Mouse (Mus musculus): ENCODE results near the gene Gm3594. TPM values are rescaled to one million over a fixed set of nuclear protein-coding genes. Genes with fewer than 3 reads are reported as not detected.
"Not testable (repeated sequence)": the region's sequence is repeated elsewhere in the genome, so short reads cannot be mapped to it uniquely, and the experiment has no call there.

Gene Gm3594
- total RNA-seq (2014; fragmentation: Nextera tagmentation) = not detected in 2 replicates
- total RNA-seq (2017) = 0.22 and 0.58 TPM in 2 replicates
- not detected in 2 replicates for polyA plus RNA-seq (2012)

GRCm38 (mm10) chr14:6444511-6444910 lies at the start of gene Gm3594:
TSS of gene Gm3594 (minus strand) at chr14:6444611.
- not testable (repeated sequence) for ATAC-seq (ENCODE audit: extremely low read depth, insufficient number of reproducible peaks, low FRiP score, poor library complexity, severe bottlenecking); H3K36me3 ChIP-seq (replicated peaks); DNase-seq (ENCODE audit: low spot score); H3K27me3 ChIP-seq (ENCODE audit: insufficient read depth, low read length); H3K4me3 ChIP-seq (ENCODE audit: low read depth, low read length); H3K4me1 ChIP-seq (ENCODE audit: insufficient read depth, low read depth, low read length); H3K9me3 ChIP-seq (replicated peaks)

GRCm38 (mm10) chr14:6486331-6486730 lies 41.9 kb upstream of the Gm3594 start:
- not testable (repeated sequence) for H3K4me3 ChIP-seq (ENCODE audit: low read depth, low read length); DNase-seq (ENCODE audit: low spot score); H3K27me3 ChIP-seq (ENCODE audit: insufficient read depth, low read length); H3K4me1 ChIP-seq (ENCODE audit: insufficient read depth, low read depth, low read length); ATAC-seq (ENCODE audit: extremely low read depth, insufficient number of reproducible peaks, low FRiP score, poor library complexity, severe bottlenecking); H3K36me3 ChIP-seq (replicated peaks); H3K9me3 ChIP-seq (replicated peaks)

GRCm38 (mm10) chr14:6485541-6485940 lies 41.1 kb upstream of the Gm3594 start:
- H3K27me3 ChIP-seq (ENCODE audit: insufficient read depth, low read length); ATAC-seq (ENCODE audit: extremely low read depth, insufficient number of reproducible peaks, low FRiP score, poor library complexity, severe bottlenecking); H3K36me3 ChIP-seq (replicated peaks); DNase-seq (ENCODE audit: low spot score); H3K4me3 ChIP-seq (ENCODE audit: low read depth, low read length); H3K9me3 ChIP-seq (replicated peaks); H3K4me1 ChIP-seq (ENCODE audit: insufficient read depth, low read depth, low read length): not testable (repeated sequence)

GRCm38 (mm10) chr14:6482126-6482525 lies 37.7 kb upstream of the Gm3594 start:
- not testable (repeated sequence) for ATAC-seq (ENCODE audit: extremely low read depth, insufficient number of reproducible peaks, low FRiP score, poor library complexity, severe bottlenecking); H3K4me1 ChIP-seq (ENCODE audit: insufficient read depth, low read depth, low read length); H3K36me3 ChIP-seq (replicated peaks); DNase-seq (ENCODE audit: low spot score); H3K4me3 ChIP-seq (ENCODE audit: low read depth, low read length); H3K9me3 ChIP-seq (replicated peaks); H3K27me3 ChIP-seq (ENCODE audit: insufficient read depth, low read length)

GRCm38 (mm10) chr14:6471856-6472255 lies 27.4 kb upstream of the Gm3594 start:
- not testable (repeated sequence) for H3K4me3 ChIP-seq (ENCODE audit: low read depth, low read length); ATAC-seq (ENCODE audit: extremely low read depth, insufficient number of reproducible peaks, low FRiP score, poor library complexity, severe bottlenecking); H3K9me3 ChIP-seq (replicated peaks); H3K27me3 ChIP-seq (ENCODE audit: insufficient read depth, low read length); H3K4me1 ChIP-seq (ENCODE audit: insufficient read depth, low read depth, low read length); DNase-seq (ENCODE audit: low spot score); H3K36me3 ChIP-seq (replicated peaks)

GRCm38 (mm10) chr14:6440774-6441173 lies 3.6 kb downstream of the Gm3594 start:
- not testable (repeated sequence) for H3K4me3 ChIP-seq (ENCODE audit: low read depth, low read length); H3K36me3 ChIP-seq (replicated peaks); ATAC-seq (ENCODE audit: extremely low read depth, insufficient number of reproducible peaks, low FRiP score, poor library complexity, severe bottlenecking); H3K9me3 ChIP-seq (replicated peaks); H3K4me1 ChIP-seq (ENCODE audit: insufficient read depth, low read depth, low read length); H3K27me3 ChIP-seq (ENCODE audit: insufficient read depth, low read length); DNase-seq (ENCODE audit: low spot score)

GRCm38 (mm10) chr14:6440206-6440605 lies 4.2 kb downstream of the Gm3594 start:
- H3K9me3 ChIP-seq (replicated peaks); H3K4me1 ChIP-seq (ENCODE audit: insufficient read depth, low read depth, low read length); ATAC-seq (ENCODE audit: extremely low read depth, insufficient number of reproducible peaks, low FRiP score, poor library complexity, severe bottlenecking); H3K4me3 ChIP-seq (ENCODE audit: low read depth, low read length); H3K27me3 ChIP-seq (ENCODE audit: insufficient read depth, low read length); H3K36me3 ChIP-seq (replicated peaks); DNase-seq (ENCODE audit: low spot score): not testable (repeated sequence)

GRCm38 (mm10) chr14:6426766-6427165 lies 17.6 kb downstream of the Gm3594 start:
- not testable (repeated sequence) for H3K4me1 ChIP-seq (ENCODE audit: insufficient read depth, low read depth, low read length); H3K4me3 ChIP-seq (ENCODE audit: low read depth, low read length); H3K36me3 ChIP-seq (replicated peaks); H3K9me3 ChIP-seq (replicated peaks); DNase-seq (ENCODE audit: low spot score); H3K27me3 ChIP-seq (ENCODE audit: insufficient read depth, low read length); ATAC-seq (ENCODE audit: extremely low read depth, insufficient number of reproducible peaks, low FRiP score, poor library complexity, severe bottlenecking)

- not testable (repeated sequence) for H3K4me3 ChIP-seq (ENCODE audit: low read depth, low read length); ATAC-seq (ENCODE audit: extremely low read depth, insufficient number of reproducible peaks, low FRiP score, poor library complexity, severe bottlenecking)
Measured at GRCm38 (mm10) chr14:6426353-6426752, 18.1 kb downstream of the Gm3594 start.

GRCm38 (mm10) chr14:6412382-6412781 lies 32.0 kb downstream of the Gm3594 start, which contains the start of gene Gm3591:
TSS of gene Gm3591 (minus strand) at chr14:6412482.
- not testable (repeated sequence) for H3K4me1 ChIP-seq (ENCODE audit: insufficient read depth, low read depth, low read length); H3K27me3 ChIP-seq (ENCODE audit: insufficient read depth, low read length); H3K9me3 ChIP-seq (replicated peaks); H3K4me3 ChIP-seq (ENCODE audit: low read depth, low read length); DNase-seq (ENCODE audit: low spot score); ATAC-seq (ENCODE audit: extremely low read depth, insufficient number of reproducible peaks, low FRiP score, poor library complexity, severe bottlenecking); H3K36me3 ChIP-seq (replicated peaks)

More at GRCm38 (mm10) chr14:6426353-6426752, 18.1 kb downstream of the Gm3594 start:
- not testable (repeated sequence) for H3K27me3 ChIP-seq (ENCODE audit: insufficient read depth, low read length); DNase-seq (ENCODE audit: low spot score); H3K9me3 ChIP-seq (replicated peaks); H3K36me3 ChIP-seq (replicated peaks); H3K4me1 ChIP-seq (ENCODE audit: insufficient read depth, low read depth, low read length)

GRCm38 (mm10) chr14:6390219-6390618 lies 54.2 kb downstream of the Gm3594 start, which contains the start of gene Gm16440:
TSS of gene Gm16440 (minus strand) at chr14:6390319.
- not testable (repeated sequence) for DNase-seq (ENCODE audit: low spot score); H3K4me3 ChIP-seq (ENCODE audit: low read depth, low read length); H3K4me1 ChIP-seq (ENCODE audit: insufficient read depth, low read depth, low read length); ATAC-seq (ENCODE audit: extremely low read depth, insufficient number of reproducible peaks, low FRiP score, poor library complexity, severe bottlenecking); H3K36me3 ChIP-seq (replicated peaks); H3K9me3 ChIP-seq (replicated peaks); H3K27me3 ChIP-seq (ENCODE audit: insufficient read depth, low read length)

Data from G1E (cell line).